Mouse (Mus musculus) kidney, adult 9 months (tissue): ENCODE results near the gene Rbpj.
A peak's percentile ranks its signal among the peaks of the same experiment; 100 is the strongest.

Source experiments
- DNase-seq: peaks from one replicate; pipeline ENCODE4 v3.0.0; 2022

The Rbpj gene

DNA sequence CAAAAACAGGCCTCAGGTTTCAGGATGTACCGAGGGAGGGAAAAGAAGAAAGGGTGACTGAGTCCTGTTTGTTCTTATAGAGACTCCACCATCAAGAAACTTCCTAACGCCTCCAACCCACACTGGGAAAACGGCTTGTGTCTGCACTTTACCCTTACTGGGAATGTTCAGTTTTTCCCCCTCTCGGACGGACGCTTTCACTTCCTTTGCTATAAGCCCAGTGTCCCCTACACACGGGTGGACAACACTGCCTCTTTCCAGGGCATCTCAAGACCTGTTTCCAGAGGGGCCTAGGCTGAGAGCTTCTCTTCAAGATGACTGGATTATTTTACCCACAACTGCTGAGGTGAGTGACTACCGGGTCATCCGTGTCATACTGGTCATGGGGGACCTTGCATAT is at the start of gene Rbpj:
Gene Rbpj (plus strand): TSS at position 270 of the 400 bp plus-strand sequence.
- DNase-seq = no peak

DNA sequence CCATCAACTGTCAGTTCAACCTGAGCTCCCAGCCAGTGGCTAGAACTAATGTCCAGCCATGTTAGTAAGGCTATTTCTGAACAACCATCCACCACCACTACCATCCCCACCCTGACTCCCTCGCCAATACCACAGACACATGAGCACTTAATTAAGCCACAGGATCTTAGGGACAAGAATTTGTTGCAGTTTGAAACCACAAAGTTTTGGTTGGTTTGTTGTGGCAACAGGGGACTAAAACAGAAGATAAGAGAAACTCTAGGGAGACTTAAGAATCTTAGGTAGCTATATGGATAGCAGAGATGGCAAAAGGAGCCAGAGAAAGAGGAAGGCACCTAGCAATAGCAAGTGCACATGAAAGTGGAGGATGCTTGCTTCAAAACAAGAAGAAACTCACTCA is 45.2 kb upstream of the Rbpj start:
- no peak for DNase-seq

DNA sequence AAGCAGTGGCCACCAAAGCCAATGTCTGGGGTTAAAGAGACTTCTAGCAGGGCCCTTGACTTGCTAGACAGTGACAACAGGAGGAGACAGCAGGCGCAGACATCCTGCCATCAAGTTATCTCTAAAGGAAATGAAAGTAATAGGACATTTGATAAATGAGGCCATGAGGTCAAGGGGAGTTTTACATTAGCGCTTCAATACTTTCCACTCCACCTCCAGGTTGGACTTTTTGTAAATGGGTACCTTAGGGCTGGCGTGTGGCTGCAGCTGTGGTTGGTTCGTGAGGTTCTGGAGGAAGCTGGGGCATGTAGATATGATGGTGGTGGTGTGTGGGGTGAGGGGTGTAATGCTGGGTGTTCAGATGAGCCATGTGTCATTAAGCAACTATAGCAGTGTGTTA is 44.7 kb upstream of the Rbpj start:
- DNase-seq = no peak

GRCm38 (mm10) chr5:53427411-53427810 is 38.5 kb upstream of the Rbpj start:
- no peak for DNase-seq

- peak; percentile 26 for DNase-seq
These were observed 36.1 kb upstream of the Rbpj start for GRCm38 (mm10) chr5:53429683-53430477.

- DNase-seq = no peak
These were observed 33.5 kb upstream of the Rbpj start for GRCm38 (mm10) chr5:53432451-53432850.

- DNase-seq = no peak
These were observed 28.9 kb upstream of the Rbpj start for GRCm38 (mm10) chr5:53436905-53437632.

DNA sequence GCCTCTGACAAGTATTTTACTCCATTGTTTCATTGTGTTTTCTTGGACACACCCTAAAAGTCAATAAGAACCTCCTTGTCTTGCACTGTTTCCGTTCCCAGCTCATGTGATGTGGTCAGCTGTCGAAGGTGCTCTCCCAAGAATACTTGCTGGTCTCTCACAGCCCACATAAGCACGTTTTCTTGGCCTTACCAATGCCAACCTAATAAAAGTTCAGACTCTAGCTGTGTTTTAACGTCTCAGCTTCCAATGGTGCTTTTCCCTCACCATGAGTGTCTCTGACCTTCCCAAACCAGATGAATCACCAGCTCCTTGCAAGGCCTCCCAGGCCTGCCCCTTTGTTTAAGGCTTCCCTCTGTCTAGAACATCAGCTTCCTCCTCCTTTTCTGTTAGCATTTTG is 28.2 kb upstream of the Rbpj start:
- DNase-seq = no peak

- no peak for DNase-seq
These were observed 27.7 kb upstream of the Rbpj start for GRCm38 (mm10) chr5:53438268-53438667.

DNA sequence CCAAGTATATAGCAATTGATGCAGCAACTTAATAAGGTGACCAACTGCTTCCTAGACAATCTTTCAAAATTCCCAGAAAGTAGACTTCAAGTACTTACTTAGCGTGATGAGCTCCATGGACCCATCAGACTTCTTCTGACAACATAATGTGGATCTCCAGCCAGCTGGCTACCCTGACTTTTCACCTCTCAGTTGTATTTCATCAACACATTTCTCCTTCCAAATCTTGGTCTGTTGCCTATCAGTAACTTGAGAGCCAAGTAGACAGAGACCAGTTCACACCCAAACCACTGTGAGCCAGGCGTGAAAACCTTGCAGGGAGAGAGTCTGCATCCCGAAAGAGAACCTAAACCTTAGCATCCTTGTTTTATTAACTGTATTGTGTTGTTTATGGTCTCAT is 26.3 kb upstream of the Rbpj start:
- no peak for DNase-seq

- DNase-seq = peak; percentile 63
These were observed 21.9 kb upstream of the Rbpj start for GRCm38 (mm10) chr5:53444030-53444429.

DNA sequence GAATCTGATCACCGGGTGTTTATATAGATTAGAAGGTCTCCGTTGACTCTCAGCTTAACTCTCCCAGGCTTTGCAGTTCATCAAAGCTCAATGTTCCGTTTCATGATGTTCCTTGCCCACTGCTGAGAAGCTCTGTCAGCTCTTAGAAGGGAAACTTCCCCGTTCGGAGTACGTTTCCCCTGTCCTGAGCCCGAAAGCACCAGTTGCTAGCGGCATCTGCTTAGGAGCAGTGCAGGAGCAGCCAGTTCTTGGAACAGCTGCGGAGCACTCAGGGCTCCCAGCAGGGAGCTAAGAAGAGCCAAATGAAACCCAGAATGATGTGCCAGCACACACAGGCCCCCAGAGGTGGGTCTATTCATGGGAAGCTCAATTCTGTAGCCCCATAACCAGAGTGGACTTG is 15.0 kb upstream of the Rbpj start:
- DNase-seq = no peak

GRCm38 (mm10) chr5:53451829-53452228 is 14.1 kb upstream of the Rbpj start:
- DNase-seq = no peak

DNA sequence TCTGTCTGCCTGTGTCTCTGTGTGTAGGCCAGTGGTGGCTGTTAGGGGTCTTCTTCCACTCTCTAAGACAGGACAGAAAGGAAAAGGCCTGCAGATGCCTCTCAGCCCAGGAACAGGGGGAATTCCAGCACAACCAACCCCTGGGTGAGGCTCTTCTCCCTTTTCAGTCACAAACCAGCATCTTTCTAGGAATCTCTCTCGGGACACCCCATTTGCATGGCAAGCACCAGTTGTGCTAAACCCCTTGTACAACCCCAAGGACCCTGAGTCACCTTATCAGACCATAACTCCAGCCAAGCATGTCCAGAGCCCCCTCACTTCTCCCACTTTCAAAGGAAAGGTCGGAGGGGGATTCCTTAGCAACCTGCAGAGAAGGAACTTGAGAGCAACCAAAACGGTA is 13.0 kb upstream of the Rbpj start:
- no peak for DNase-seq

DNA sequence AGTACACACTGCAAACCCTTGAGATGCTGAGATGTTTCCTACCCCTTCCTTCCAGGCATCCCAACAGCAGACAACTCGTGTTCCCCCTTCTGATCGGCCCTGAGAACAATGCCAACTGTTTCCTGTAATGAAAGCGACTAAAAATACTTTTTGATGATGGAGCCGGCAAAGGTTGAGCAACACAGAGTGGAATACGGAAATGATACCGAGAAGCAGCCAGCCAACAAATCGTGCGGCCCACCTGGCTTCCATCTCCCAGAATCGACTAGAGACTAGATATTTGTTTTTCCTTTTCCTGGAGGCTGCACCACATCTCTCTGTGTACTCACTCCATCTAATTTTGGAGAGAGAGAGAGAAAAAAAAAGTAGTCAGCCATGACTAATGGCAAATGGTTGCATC is 11.2 kb upstream of the Rbpj start:
- DNase-seq = no peak

GRCm38 (mm10) chr5:53455459-53455858 is 10.5 kb upstream of the Rbpj start:
- DNase-seq = no peak

DNA sequence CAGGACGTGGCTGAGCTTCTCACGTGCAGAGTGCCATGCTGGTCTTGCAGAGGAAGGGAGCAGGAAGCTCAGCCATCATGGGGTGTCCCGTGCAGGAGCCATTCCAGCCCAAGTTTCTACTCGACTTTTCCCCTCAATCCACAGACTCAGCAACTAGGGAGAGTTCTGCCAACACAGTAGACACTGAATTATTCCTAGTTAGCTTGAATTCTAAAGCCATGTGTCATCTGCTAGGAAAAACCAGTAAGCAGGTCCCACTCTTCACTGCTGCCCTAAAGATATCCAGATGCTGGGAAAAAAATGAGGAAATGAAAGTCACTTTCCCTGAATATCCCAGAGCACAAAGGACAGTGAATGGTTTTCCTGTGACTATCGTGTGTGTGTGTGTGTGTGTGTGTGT is 5.8 kb upstream of the Rbpj start:
- DNase-seq = no peak

- no peak for DNase-seq
These were observed 2.6 kb upstream of the Rbpj start for GRCm38 (mm10) chr5:53463098-53464018.

- DNase-seq = no peak
These were observed 726 bp downstream of the Rbpj start for GRCm38 (mm10) chr5:53466422-53467333.

- no peak for DNase-seq
These were observed 1.6 kb downstream of the Rbpj start for GRCm38 (mm10) chr5:53467602-53468001.

DNA sequence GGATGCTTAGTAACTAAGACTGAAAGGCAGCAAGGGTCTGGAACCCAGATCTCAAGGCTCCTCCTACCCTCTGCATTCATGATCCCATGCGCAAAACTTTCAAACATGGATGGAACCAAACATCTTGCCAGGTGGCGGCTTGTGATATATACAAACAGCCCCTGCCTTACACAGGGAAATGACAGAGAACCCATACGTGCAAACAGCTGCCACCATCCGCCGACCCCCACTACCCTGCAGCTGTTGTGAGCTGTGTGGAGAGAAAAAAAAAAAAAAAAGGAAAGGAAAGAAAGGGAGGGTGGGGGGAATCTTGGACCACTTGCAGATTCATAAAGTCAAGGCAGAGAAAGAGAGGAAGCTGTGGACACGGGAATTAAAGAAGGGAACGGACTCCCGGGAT is 2.4 kb downstream of the Rbpj start:
- DNase-seq = no peak

- DNase-seq = peak; percentile 79
These were observed 3.3 kb downstream of the Rbpj start for GRCm38 (mm10) chr5:53469098-53469776.
